ENCODE assay signal across 8 mouse cellular contexts in the genomic region with DNA sequence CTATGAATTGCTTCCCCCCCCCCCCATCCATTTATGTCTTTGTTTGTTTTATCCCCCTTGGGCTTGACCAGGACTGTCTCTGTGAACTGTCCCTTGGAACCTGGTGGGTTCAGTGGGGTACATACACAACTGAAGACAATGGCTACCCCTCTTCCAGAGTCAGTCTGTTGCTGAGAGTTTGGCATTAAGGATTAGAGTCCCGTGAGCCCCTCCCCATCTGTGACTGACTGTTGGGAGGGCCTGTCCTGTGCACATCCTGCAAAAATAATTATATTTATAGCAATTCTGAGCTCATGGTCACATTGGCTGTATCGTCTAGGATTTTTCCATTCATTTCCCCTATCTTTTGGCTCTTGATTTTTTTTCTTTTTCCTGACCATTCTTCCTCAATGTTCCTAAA. TPM values are rescaled to one million over a fixed set of nuclear protein-coding genes. Genes with fewer than 3 reads are reported as not detected.
A peak's percentile ranks its signal among the peaks of the same experiment; 100 is the strongest.
DNase-seq lines count a peak whose midpoint lies in the region; ATAC-seq and TF ChIP-seq lines count a peak whose summit lies in the region.

No protein-coding gene starts in this region.

- ATAC-seq in heart, embryonic 14.5 days (ENCODE audit: insufficient number of reproducible peaks, insufficient read depth, low FRiP score, low read depth) = peak; percentile 15; the same call in 1 of the 2 replicates
- ATAC-seq in neural tube, embryonic 15.5 days (ENCODE audit: low FRiP score) = peak; percentile 50

- H3K4me1 ChIP-seq in lung, adult 2 months (ENCODE audit: control insufficient read depth, insufficient read depth, low read length) = no peaks in the 10 kb centered on the region; the same call in 1 of the 2 replicates
- H3K4me1 ChIP-seq in heart, embryonic 14.5 days (ENCODE audit: control insufficient read depth in 2 of 2, insufficient read depth in 2 of 2, low read length in 2 of 2) = peaks cover 2 to 12% of the 10 kb centered on the region in 2 experiments; a peak in 1 of 4 replicates
- H3K4me1 ChIP-seq in neural tube, embryonic 15.5 days = peaks cover 26% of the 10 kb centered on the region

- H3K36me3 ChIP-seq in heart, embryonic 14.5 days (ENCODE audit: control insufficient read depth, insufficient read depth, low read length) = no peaks in the 10 kb centered on the region
- no peaks in the 10 kb centered on the region for H3K36me3 ChIP-seq in neural tube, embryonic 15.5 days

- H3K4me3 ChIP-seq in lung, adult 2 months (replicated peaks; ENCODE audit: extremely low read depth, low read depth, low read length) = peak overlapping the region; percentile 82
- H3K4me3 ChIP-seq in heart, embryonic 14.5 days (ENCODE audit: control insufficient read depth in 1 of 2, insufficient read depth in 1 of 2, low read depth in 1 of 2, low read length in 2 of 2) = peak overlapping the region; percentile 83 to 95
- H3K4me3 ChIP-seq in neural tube, embryonic 15.5 days (replicated peaks) = peak overlapping the region; percentile 66

- H3K27ac ChIP-seq in heart, embryonic 14.5 days (replicated peaks in 1 of 2; ENCODE audit: control insufficient read depth in 1 of 2, insufficient read depth in 1 of 2, low read depth in 2 of 2, low read length in 2 of 2) = peak overlapping the region; percentile 96 to 98
- peak overlapping the region; percentile 98 for H3K27ac ChIP-seq in neural tube, embryonic 15.5 days (replicated peaks)

- TF ChIP-seq POLR2A in lung, adult 2 months (IDR thresholded peaks at IDR 0.05; ENCODE audit: borderline replicate concordance, extremely low read depth, low read depth, low read length) = no peak

- H3K4me2 ChIP-seq in heart, embryonic 14.5 days (ENCODE audit: low read length) = peak overlapping the region; percentile 85
- peak overlapping the region; percentile 65 for H3K4me2 ChIP-seq in neural tube, embryonic 15.5 days

- H3K9me3 ChIP-seq in heart, embryonic 14.5 days (ENCODE audit: control insufficient read depth, low read length) = no peaks in the 10 kb centered on the region
- H3K9me3 ChIP-seq in neural tube, embryonic 15.5 days (replicated peaks) = no peaks in the 10 kb centered on the region

- H3K27me3 ChIP-seq in heart, embryonic 14.5 days (ENCODE audit: control insufficient read depth, insufficient read depth, low read length) = no peaks in the 10 kb centered on the region
- no peaks in the 10 kb centered on the region for H3K27me3 ChIP-seq in neural tube, embryonic 15.5 days (replicated peaks)

- TF ChIP-seq CTCF in lung, adult 2 months (IDR thresholded peaks at IDR 0.05; ENCODE audit: insufficient read depth, low read length) = no peak

- WGBS in lung, adult 2 months = 13% methylated on average over 2 of the region's 2 CpGs
- WGBS in heart, embryonic 14.5 days = 22% methylated on average over 2 of the region's 2 CpGs
- WGBS in neural tube, embryonic 15.5 days = 25% methylated on average over 2 of the region's 2 CpGs

- DNase-seq in lung, adult 2 months = no peak
- DNase-seq in lung, postnatal 36 days = no peak
- peak; percentile 58 for DNase-seq in cerebellum, adult 9-11 months
- peak; percentile 8 for DNase-seq in liver
- no peak for DNase-seq in embryo, embryonic 10 days (ENCODE audit: low spot score)
- no peak for DNase-seq in thymus, postnatal 36 days

- H3K9ac ChIP-seq in heart, embryonic 14.5 days (ENCODE audit: low read length) = peak overlapping the region; percentile 92
- peak overlapping the region; percentile 88 for H3K9ac ChIP-seq in neural tube, embryonic 15.5 days (replicated peaks)

RNA-seq across cellular contexts. Expression of a gene that starts 1.4 kb away (rescaled TPM):
- 4.4 and 4.9 TPM in 2 replicates for polyA plus RNA-seq in lung, adult 2 months (2012; rRNA removed)
- polyA plus RNA-seq in heart, embryonic 14.5 days (2014; fragmentation: Nextera tagmentation; extraction: Ambion mirVana) = 18.4 and 20.3 TPM in 2 replicates
- polyA plus RNA-seq in neural tube, embryonic 15.5 days (2015; fragmentation: Nextera tagmentation; extraction: Ambion mirVana) = 72.0 and 80.2 TPM in 2 replicates

RNA-seq across cellular contexts. Expression of a gene that starts 11.8 kb away (rescaled TPM):
- polyA plus RNA-seq in lung, adult 2 months (2012; rRNA removed) = 7.3 and 8.4 TPM in 2 replicates
- polyA plus RNA-seq in heart, embryonic 14.5 days (2014; fragmentation: Nextera tagmentation; extraction: Ambion mirVana) = 32.5 and 32.6 TPM in 2 replicates
- 18.4 and 18.9 TPM in 2 replicates for polyA plus RNA-seq in neural tube, embryonic 15.5 days (2015; fragmentation: Nextera tagmentation; extraction: Ambion mirVana)

Comparison
In these comparisons a context has a peak if more than half of its experiments do, and no peak if none do; other contexts are left out.
1. DNase-seq: peak in cerebellum, adult 9-11 months (single experiment) and liver (single experiment); none in lung, adult 2 months (single experiment), lung, postnatal 36 days (single experiment), embryo, embryonic 10 days (single experiment) and thymus, postnatal 36 days (0 of 2).
2. Peak in every context shown above with its lines, with median percentiles within 50 percentile points of each other: H3K4me3 ChIP-seq.